Mouse (Mus musculus) urinary bladder, postnatal 25 days (tissue): Measurements from ENCODE around the gene Gm38392.

Experiments used
- DNase-seq: peaks from one replicate; pipeline ENCODE4 v3.0.0; 2022; ENCODE audit warnings: low spot score

Gene Gm38392

GRCm38 (mm10) chr3:88199541-88200110 is 87.4 kb downstream of the Gm38392 start:
- DNase-seq: no peak

- DNase-seq: no peak
Measured at GRCm38 (mm10) chr3:88198505-88199020, 88.4 kb downstream of the Gm38392 start.

- no peak for DNase-seq
Measured at GRCm38 (mm10) chr3:88197741-88198504, 89.1 kb downstream of the Gm38392 start.
